Mouse (Mus musculus) testis, adult 2 months (tissue): ENCODE measurements around the gene Mbnl2.

ENCODE experiments used
- CTCF ChIP-seq: fragments of 200-500 bp; IDR thresholded peaks from 2 replicates; pipeline ENCODE4 v1.5.1; 2012; ENCODE audit warnings: low read depth, mild to moderate bottlenecking, inconsistent platforms, low read length, moderate library complexity; ENCODE audit not compliant: control insufficient read depth, insufficient read depth, insufficient replicate concordance
- POLR2A ChIP-seq: fragments of 200-500 bp; IDR thresholded peaks from 2 replicates; pipeline ENCODE4 v1.6.1; 2012; ENCODE audit warnings: low read depth, mild to moderate bottlenecking, inconsistent platforms, low read length, moderate library complexity; ENCODE audit not compliant: control insufficient read depth

DNA sequence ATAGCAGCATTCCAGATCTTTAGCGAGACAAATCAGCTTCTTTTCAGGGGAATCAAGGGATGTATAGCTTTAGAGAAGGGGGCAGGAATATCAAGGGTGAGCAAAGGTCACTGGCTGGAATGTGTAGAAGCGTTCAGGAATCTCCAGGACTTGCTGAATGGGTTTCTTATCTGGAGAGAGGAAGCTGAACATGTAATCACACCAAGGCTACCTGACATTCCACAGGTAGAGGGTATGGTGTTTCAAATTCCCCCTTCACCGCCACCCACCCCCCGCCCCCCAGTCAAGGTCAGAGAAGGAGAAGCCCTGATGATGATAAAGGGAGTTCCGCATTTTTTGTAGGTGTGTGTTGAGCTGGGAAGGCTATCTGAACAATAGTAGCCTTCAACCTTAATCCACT lies 32.8 kb upstream of the Mbnl2 start:
- TF ChIP-seq CTCF: no peak
- no peak for TF ChIP-seq POLR2A
